Mouse (Mus musculus) bone marrow, adult 2 months (tissue): ENCODE measurements around the gene Mdfi. TPM values are rescaled to one million over a fixed set of nuclear protein-coding genes. Genes with fewer than 3 reads are reported as not detected.
"Not testable (repeated sequence)": the region's sequence is repeated elsewhere in the genome, so short reads cannot be mapped to it uniquely, and the experiment has no call there.

Experiments
- H3K27ac ChIP-seq: fragments of 200-500 bp; 2 replicates; pipeline ENCODE4 v1.5.1; 2012; ENCODE audit warnings: low read depth, mild to moderate bottlenecking, control low read depth, inconsistent platforms, low read length; ENCODE audit not compliant: control insufficient read depth, poor library complexity, insufficient read depth
- H3K4me1 ChIP-seq: fragments of 200-500 bp; 2 replicates; pipeline ENCODE4 v1.6.1; 2011; ENCODE audit warnings: low read length; ENCODE audit not compliant: control insufficient read depth, insufficient read depth
- H3K4me3 ChIP-seq: fragments of 200-500 bp; replicated peaks from 2 replicates; pipeline ENCODE3; 2011; ENCODE audit warnings: mild to moderate bottlenecking, low read depth, low read length, control low read depth; ENCODE audit not compliant: control insufficient read depth
- CTCF ChIP-seq: fragments of 200-500 bp; IDR thresholded peaks from 2 replicates; pipeline ENCODE4 v1.5.1; 2011; ENCODE audit warnings: low read length, control low read depth; ENCODE audit not compliant: control insufficient read depth, insufficient read depth
- POLR2A ChIP-seq: fragments of 200-500 bp; IDR thresholded peaks from 2 replicates; pipeline ENCODE4 v1.6.1; 2011; ENCODE audit warnings: low read depth, mild to moderate bottlenecking, control low read depth, low read length, borderline replicate concordance; ENCODE audit not compliant: control insufficient read depth
- WGBS: fragments of 180-500 bp; shearing (Covaris S2); methylation state at CpG from one replicate; pipeline ENCODE4 v1.1.7; 2018; 5-methylcytosine and 5-hydroxymethylcytosine counted together
- polyA plus RNA-seq: library from polyadenylated mRNA; stranded (reverse); fragments of >200 nt; gene quantifications from 2 replicates; pipeline ENCODE4 v1.2.4, GENCODE M21; 2011; ENCODE audit warnings: low replicate concordance; ENCODE audit not compliant: missing spikeins, insufficient read depth, insufficient read length

The Mdfi gene
- polyA plus RNA-seq, 1 experiment: 4.2 TPM

- H3K4me1 ChIP-seq: peaks cover 3% of the 10 kb centered on the region; the same call in 1 of the 2 replicates
- peak overlapping the region; percentile 22; the same call in 1 of the 2 replicates for H3K27ac ChIP-seq
- 73% methylated on average over 4 of the region's 4 CpGs for WGBS
- no peak for TF ChIP-seq POLR2A
- no peak for TF ChIP-seq CTCF
- no peak overlapping the region for H3K4me3 ChIP-seq
Observed at GRCm38 (mm10) chr17:47853336-47853735, 18.8 kb upstream of the Mdfi start.

- not testable (repeated sequence) for H3K4me1 ChIP-seq, H3K27ac ChIP-seq, H3K4me3 ChIP-seq
- 15% methylated on average over 22 of the region's 22 CpGs for WGBS
Observed at GRCm38 (mm10) chr17:47851798-47852360, 17.4 kb upstream of the Mdfi start.

- H3K4me3 ChIP-seq: no peak overlapping the region
- WGBS: 38% methylated on average over 7 of the region's 7 CpGs
- H3K4me1 ChIP-seq: peaks cover 3% of the 10 kb centered on the region; the same call in 1 of the 2 replicates
- no peak overlapping the region for H3K27ac ChIP-seq
- no peak for TF ChIP-seq CTCF
- no peak for TF ChIP-seq POLR2A
Observed at GRCm38 (mm10) chr17:47850639-47851314, 16.3 kb upstream of the Mdfi start.

- Histone ChIP-seq H3K27ac (no peak overlapping the region), H3K4me1 (peaks cover 3% of the 10 kb centered on the region; the same call in 1 of the 2 replicates), H3K4me3 (no peak overlapping the region)
- WGBS: 76% methylated on average over 3 of the region's 3 CpGs
- TF ChIP-seq POLR2A (no peak), CTCF (no peak)
Observed at GRCm38 (mm10) chr17:47850035-47850434, 15.5 kb upstream of the Mdfi start.

- no peaks in the 10 kb centered on the region; the same call in 1 of the 2 replicates for H3K4me1 ChIP-seq
- WGBS: 85% methylated on average over 6 of the region's 6 CpGs
Observed at GRCm38 (mm10) chr17:47847985-47848384, 13.5 kb upstream of the Mdfi start.

GRCm38 (mm10) chr17:47845609-47846008 lies 11.1 kb upstream of the Mdfi start:
- WGBS: 85% methylated on average over 11 of the region's 11 CpGs

More at GRCm38 (mm10) chr17:47847985-47848384, 13.5 kb upstream of the Mdfi start:
- TF ChIP-seq CTCF (0 out of 2 replicates have a peak, but pooled peaks have one; percentile 13), POLR2A (no peak)
- no peak overlapping the region for H3K4me3 ChIP-seq
- H3K27ac ChIP-seq: no peak overlapping the region

GRCm38 (mm10) chr17:47843465-47843864 lies 9.0 kb upstream of the Mdfi start:
- WGBS: 86% methylated on average over 3 of the region's 3 CpGs

More at GRCm38 (mm10) chr17:47845609-47846008, 11.1 kb upstream of the Mdfi start:
- no peak overlapping the region for H3K4me3 ChIP-seq
- no peak overlapping the region for H3K27ac ChIP-seq
- TF ChIP-seq CTCF (no peak), POLR2A (no peak)
- H3K4me1 ChIP-seq: no peaks in the 10 kb centered on the region; the same call in 1 of the 2 replicates

GRCm38 (mm10) chr17:47841931-47842623 lies 7.6 kb upstream of the Mdfi start:
- 15% methylated on average over 19 of the region's 19 CpGs for WGBS
- Histone ChIP-seq H3K4me1 (no peaks in the 10 kb centered on the region; the same call in 1 of the 2 replicates), H3K4me3 (no peak overlapping the region), H3K27ac (no peak overlapping the region)
- TF ChIP-seq POLR2A (no peak), CTCF (no peak)

More at GRCm38 (mm10) chr17:47843465-47843864, 9.0 kb upstream of the Mdfi start:
- no peak overlapping the region for H3K27ac ChIP-seq
- no peaks in the 10 kb centered on the region; the same call in 1 of the 2 replicates for H3K4me1 ChIP-seq
- no peak overlapping the region for H3K4me3 ChIP-seq
- TF ChIP-seq POLR2A (no peak), CTCF (peak; percentile 13; the same call in 1 of the 2 replicates)
